Mouse (Mus musculus) kidney, adult 2 months (tissue): ENCODE measurements around the gene Sergef.

Source experiments
- CTCF ChIP-seq: fragments of 200-500 bp; conservative IDR thresholded peaks from 2 replicates; pipeline ENCODE4 v1.5.1; 2011; ENCODE audit warnings: low read depth, mild to moderate bottlenecking, control low read depth, low read length, moderate library complexity, mixed read lengths; ENCODE audit not compliant: insufficient read depth, insufficient read length
- POLR2A ChIP-seq: fragments of 200-500 bp; IDR thresholded peaks from one replicate; pipeline ENCODE4 v1.6.1; 2011; ENCODE audit warnings: low read depth, low read length, control low read depth

- TF ChIP-seq CTCF (no peak), POLR2A (no peak)
Observed at GRCm38 (mm10) chr7:46609317-46609716, 30.3 kb downstream of the Sergef start.
